Mouse (Mus musculus) right cerebral cortex, postnatal 36 days (tissue): ENCODE measurements at regions not wholly inside any gene's neighbourhood (a gene's known extent, or its start where the extent isn't known, plus 50 kb on each side); places are given as distances from the start of the nearest gene placed in this dataset.
A peak's percentile ranks its signal among the peaks of the same experiment; 100 is the strongest.

Experiments used
- DNase-seq, 2 experiments: peaks; one replicate each; pipeline ENCODE4 v3.0.0; 2022; ENCODE audit warnings: low spot score in 2 of 2, mixed read lengths in 1 of 2

DNA sequence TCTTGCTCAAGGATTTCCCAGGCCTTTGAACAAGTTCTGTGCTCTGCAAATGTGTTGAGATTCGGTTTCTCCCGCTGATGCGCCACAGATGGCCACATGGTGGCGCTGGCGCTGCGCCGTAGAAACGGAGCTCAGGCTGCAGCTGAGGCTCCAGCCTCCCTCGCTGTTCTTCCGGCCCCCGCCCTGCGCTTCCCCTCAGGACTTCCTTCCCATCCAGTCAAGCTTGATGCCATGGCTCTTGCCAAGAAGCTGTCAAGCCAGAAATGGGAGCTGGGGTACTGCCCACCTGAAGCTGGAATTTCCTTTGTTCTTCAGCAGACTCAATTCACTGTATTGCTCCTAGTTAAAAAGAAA is 263.9 kb downstream of the Mpdz start:
- DNase-seq: peak; percentile 76 to 80

DNA sequence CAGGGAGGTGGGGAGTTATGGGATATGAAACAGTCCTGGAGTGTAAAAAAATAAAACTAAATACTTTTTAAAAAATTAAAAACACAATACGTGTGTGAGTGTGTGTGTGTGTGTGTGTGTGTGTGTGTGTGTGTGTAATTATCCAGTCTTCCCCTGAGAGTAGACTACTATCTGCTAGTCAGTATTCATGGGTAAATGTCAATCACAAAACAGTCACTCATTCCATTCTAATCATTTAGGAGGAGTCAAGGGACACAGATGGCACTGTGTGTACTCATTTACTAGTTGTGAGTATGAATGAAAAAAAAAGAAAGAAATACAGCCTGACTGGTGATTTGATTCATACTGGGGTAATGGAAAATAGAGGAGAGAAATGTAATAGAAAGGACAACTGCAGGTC is 226.5 kb downstream of the Mpdz start:
- DNase-seq: no peak

GRCm38 (mm10) chr4:81217979-81218378 is 224.6 kb downstream of the Mpdz start:
- no peak for DNase-seq

GRCm38 (mm10) chr4:81222034-81222433 is 220.6 kb downstream of the Mpdz start:
- DNase-seq: peak in 1 of 2 experiments; percentile 10

DNA sequence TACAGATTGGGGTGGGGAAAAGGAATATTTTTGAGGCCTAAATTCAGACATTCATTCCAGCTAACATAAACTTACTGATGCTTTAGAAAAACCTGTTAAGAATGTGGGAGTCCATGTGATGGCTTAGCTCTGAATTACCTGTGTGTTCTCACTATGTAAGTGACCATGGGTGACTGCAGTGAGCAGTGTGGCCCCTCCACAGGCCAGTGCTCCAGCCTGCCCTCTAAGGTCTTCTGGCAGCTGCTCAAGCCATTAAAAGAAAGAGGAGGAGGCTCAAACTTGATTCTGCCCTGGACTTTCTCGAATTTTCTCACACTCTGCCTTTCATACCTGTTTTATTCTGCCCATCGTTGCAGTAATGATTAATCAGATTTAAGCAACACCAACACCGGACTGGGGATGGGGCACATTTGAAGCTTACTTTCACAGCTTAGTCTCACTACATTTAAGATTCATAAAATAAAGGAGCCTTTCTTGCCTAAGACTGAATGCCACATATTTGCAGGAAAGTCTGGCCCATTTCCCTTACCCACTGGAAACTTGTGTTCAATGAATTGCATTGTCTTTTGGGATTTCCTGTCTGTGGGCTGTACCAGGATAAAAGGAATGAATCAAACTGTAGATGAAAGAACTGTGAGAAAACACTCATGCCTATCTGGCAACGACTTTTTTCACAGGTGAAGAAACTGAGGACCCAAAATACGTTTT is 220.0 kb downstream of the Mpdz start:
- no peak for DNase-seq
